Mouse (Mus musculus): ENCODE results near the gene Trim7.
"Not testable (repeated sequence)": the region's sequence is repeated elsewhere in the genome, so short reads cannot be mapped to it uniquely, and the experiment has no call there.

The Trim7 gene

GRCm38 (mm10) chr11:48846881-48847280 is 20.9 kb downstream of the Trim7 start:
- DNase-seq (ENCODE audit: low spot score), result no peak

- DNase-seq (ENCODE audit: low spot score), result no peak
Measured at GRCm38 (mm10) chr11:48850240-48850639, 24.3 kb downstream of the Trim7 start.

GRCm38 (mm10) chr11:48851270-48851995 is 25.5 kb downstream of the Trim7 start:
- no peak for DNase-seq (ENCODE audit: low spot score)

GRCm38 (mm10) chr11:48852190-48852589 is 26.2 kb downstream of the Trim7 start:
- DNase-seq (ENCODE audit: low spot score), result no peak

GRCm38 (mm10) chr11:48852624-48853473 is 26.9 kb downstream of the Trim7 start:
- no peak for DNase-seq (ENCODE audit: low spot score)

- DNase-seq (ENCODE audit: low spot score), result peak; percentile 93
Measured at GRCm38 (mm10) chr11:48853474-48854180, 27.7 kb downstream of the Trim7 start.

- DNase-seq (ENCODE audit: low spot score), result peak; percentile 91
Measured at GRCm38 (mm10) chr11:48859014-48859413, 33.1 kb downstream of the Trim7 start.

- no peak for DNase-seq (ENCODE audit: low spot score)
Measured at GRCm38 (mm10) chr11:48862784-48863319, 36.9 kb downstream of the Trim7 start.

- no peak for DNase-seq (ENCODE audit: low spot score)
Measured at GRCm38 (mm10) chr11:48863808-48864207, 37.9 kb downstream of the Trim7 start.

- no peak for DNase-seq (ENCODE audit: low spot score)
Measured at GRCm38 (mm10) chr11:48866481-48866880, 40.5 kb downstream of the Trim7 start.

- DNase-seq (ENCODE audit: low spot score), result no peak
Measured at GRCm38 (mm10) chr11:48869380-48870110, 43.6 kb downstream of the Trim7 start.

- DNase-seq (ENCODE audit: low spot score), result peak; percentile 21
Measured at GRCm38 (mm10) chr11:48870781-48871180, 44.8 kb downstream of the Trim7 start.

- peak; percentile 57 for DNase-seq (ENCODE audit: low spot score)
Measured at GRCm38 (mm10) chr11:48871201-48871772, 45.3 kb downstream of the Trim7 start, which contains the start of gene Irgm1. Gene Irgm1, minus strand, starts transcription at chr11:48871683.

- peak; percentile 52 for DNase-seq (ENCODE audit: low spot score)
Measured at GRCm38 (mm10) chr11:48871817-48872541, 46.0 kb downstream of the Trim7 start.

- DNase-seq (ENCODE audit: low spot score), result no peak
Measured at GRCm38 (mm10) chr11:48872695-48873300, 46.9 kb downstream of the Trim7 start.

GRCm38 (mm10) chr11:48873591-48874290 is 47.8 kb downstream of the Trim7 start:
- DNase-seq (ENCODE audit: low spot score), result no peak

GRCm38 (mm10) chr11:48874465-48874864 is 48.5 kb downstream of the Trim7 start:
- DNase-seq (ENCODE audit: low spot score), result peak; percentile 81

- not testable (repeated sequence) for DNase-seq (ENCODE audit: low spot score)
Measured at GRCm38 (mm10) chr11:48875343-48875837, 49.5 kb downstream of the Trim7 start.

GRCm38 (mm10) chr11:48876680-48877079 is 50.7 kb downstream of the Trim7 start:
- DNase-seq (ENCODE audit: low spot score), result no peak
